Mouse (Mus musculus) hindbrain, embryonic 14.5 days (tissue): ENCODE data around the gene Dip2b. TPM values are rescaled to one million over a fixed set of nuclear protein-coding genes. Genes with fewer than 3 reads are reported as not detected.

Source experiments
- ATAC-seq: fragments of 200-750 bp; cut with Nextera tagmentation; 2 replicates; pipeline ENCODE4 v1.8.0; 2017; ENCODE audit warnings: moderate number of reproducible peaks, mild to moderate bottlenecking, moderate TSS enrichment, moderate library complexity; ENCODE audit not compliant: low FRiP score
- DNase-seq: peaks from one replicate; pipeline ENCODE4 v3.0.0-alpha.2; 2015; ENCODE audit warnings: low spot score
- H3K27ac ChIP-seq: fragments of 300-500 bp; sonication (generic); 2 replicates; pipeline ENCODE4 v1.5.1; 2014; ENCODE audit warnings: mild to moderate bottlenecking, moderate library complexity
- H3K27me3 ChIP-seq: fragments of 300-500 bp; sonication (generic); 2 replicates; pipeline ENCODE4 v1.6.1; 2014; ENCODE audit warnings: mild to moderate bottlenecking, low read length, mixed read lengths; ENCODE audit not compliant: control insufficient read depth, insufficient read depth
- H3K36me3 ChIP-seq: fragments of 300-500 bp; sonication (generic); replicated peaks from 2 replicates; pipeline ENCODE4 v1.6.1; 2014; ENCODE audit not compliant: control insufficient read depth, insufficient read depth
- H3K4me1 ChIP-seq: fragments of 300-500 bp; sonication (generic); replicated peaks from 2 replicates; pipeline ENCODE4 v1.6.1; 2014; ENCODE audit warnings: antibody characterized with exemption, low read length, mixed read lengths; ENCODE audit not compliant: control insufficient read depth, insufficient read depth
- H3K4me2 ChIP-seq: fragments of 300-500 bp; sonication (generic); replicated peaks from 2 replicates; pipeline ENCODE4 v1.6.1; 2014; ENCODE audit warnings: mild to moderate bottlenecking, moderate library complexity
- H3K4me3 ChIP-seq: fragments of 300-500 bp; sonication (generic); replicated peaks from 2 replicates; pipeline ENCODE4 v1.5.1; 2014; ENCODE audit warnings: mild to moderate bottlenecking, low read length
- H3K9ac ChIP-seq: fragments of 300-500 bp; sonication (generic); 2 replicates; pipeline ENCODE4 v1.6.1; 2014
- H3K9me3 ChIP-seq: fragments of 300-500 bp; sonication (generic); 2 replicates; pipeline ENCODE4 v1.6.1; 2016; ENCODE audit warnings: low read length; ENCODE audit not compliant: control insufficient read depth
- WGBS: fragments of 180-500 bp; shearing (Covaris S2); extraction: QIAGEN DNeasy Blood & Tissue Kit; methylation state at CpG from one replicate; pipeline ENCODE4 v1.1.7; 2014; 5-methylcytosine and 5-hydroxymethylcytosine counted together
- polyA plus RNA-seq: library from polyadenylated mRNA; unstranded; fragments of >200 nt; fragmentation: Nextera tagmentation; extraction: Ambion mirVana; gene quantifications from 2 replicates; pipeline ENCODE4 v1.2.1, GENCODE M21; 2014

Gene Dip2b
- polyA plus RNA-seq, 1 experiment from 2014 or later = 27.8 TPM

DNA sequence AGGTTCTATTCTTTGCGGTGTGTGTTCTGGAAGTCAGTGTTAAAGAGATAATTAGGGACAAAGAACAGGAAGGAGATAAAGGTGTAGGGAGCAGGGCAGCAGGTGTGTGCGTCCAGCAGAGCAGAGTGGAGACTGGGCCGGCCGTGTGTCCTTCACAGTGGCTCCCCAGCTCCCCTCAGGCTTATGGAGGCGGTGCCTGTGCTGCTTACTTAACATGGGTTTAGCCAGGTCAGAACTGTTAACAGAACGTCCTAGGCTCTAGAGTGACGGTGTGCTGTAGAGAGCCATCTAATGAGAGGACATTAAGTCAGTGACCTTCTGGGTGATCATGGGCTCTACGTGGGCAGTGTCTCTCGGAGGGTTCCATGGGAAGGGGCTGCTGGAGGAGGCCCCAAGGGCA, 73.4 kb downstream of the Dip2b start:
- Histone ChIP-seq H3K9ac (no peak overlapping the region), H3K4me2 (no peak overlapping the region), H3K4me3 (no peak overlapping the region), H3K27me3 (no peaks in the 10 kb centered on the region), H3K4me1 (peaks cover 10% of the 10 kb centered on the region; the same call in 1 of the 2 replicates), H3K9me3 (no peaks in the 10 kb centered on the region), H3K36me3 (peaks cover 11% of the 10 kb centered on the region; the same call in 1 of the 2 replicates), H3K27ac (no peak overlapping the region)
- DNase-seq (no peak), ATAC-seq (no peak)
- WGBS = 77% methylated on average over 9 of the region's 9 CpGs

DNA sequence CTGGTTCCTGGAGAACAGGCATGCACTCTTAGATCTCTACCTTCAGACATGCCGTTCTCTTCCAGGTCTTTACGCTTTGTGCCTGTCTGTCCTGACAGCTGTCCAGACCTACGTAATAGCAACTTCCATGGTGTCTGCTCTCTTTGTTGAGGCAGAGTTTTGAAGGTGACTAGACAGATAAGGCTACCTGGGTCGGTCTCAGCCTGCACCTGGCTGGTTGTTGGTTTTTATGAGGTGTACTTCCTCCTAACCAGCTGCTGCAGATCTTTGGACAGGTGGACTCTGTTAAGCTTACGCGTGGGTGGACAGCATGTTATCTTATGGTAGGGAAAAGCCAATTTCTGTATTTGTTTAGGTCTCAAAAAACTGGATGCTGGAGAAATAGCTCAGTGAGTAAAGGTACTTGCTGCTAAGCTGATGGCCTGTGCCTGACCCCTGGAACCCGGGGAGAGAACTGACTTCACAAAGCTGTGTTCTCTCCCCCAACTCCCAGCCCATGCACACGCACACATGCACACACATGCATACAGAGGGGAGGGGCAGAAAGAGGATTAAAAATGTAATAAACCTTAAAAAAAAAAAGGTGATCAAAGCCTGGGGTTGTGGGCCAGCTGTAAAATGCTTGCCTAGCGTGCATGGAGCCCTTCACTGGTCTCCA, 74.0 kb downstream of the Dip2b start:
- H3K4me2 ChIP-seq = no peak overlapping the region
- no peaks in the 10 kb centered on the region for H3K9me3 ChIP-seq
- peaks cover 10% of the 10 kb centered on the region; the same call in 1 of the 2 replicates for H3K4me1 ChIP-seq
- no peak for ATAC-seq
- WGBS = 86% methylated on average over 9 of the region's 9 CpGs
- H3K27ac ChIP-seq = no peak overlapping the region
- no peaks in the 10 kb centered on the region for H3K27me3 ChIP-seq
- no peak overlapping the region for H3K4me3 ChIP-seq
- no peak overlapping the region for H3K9ac ChIP-seq
- no peak for DNase-seq
- H3K36me3 ChIP-seq = peaks cover 13% of the 10 kb centered on the region

DNA sequence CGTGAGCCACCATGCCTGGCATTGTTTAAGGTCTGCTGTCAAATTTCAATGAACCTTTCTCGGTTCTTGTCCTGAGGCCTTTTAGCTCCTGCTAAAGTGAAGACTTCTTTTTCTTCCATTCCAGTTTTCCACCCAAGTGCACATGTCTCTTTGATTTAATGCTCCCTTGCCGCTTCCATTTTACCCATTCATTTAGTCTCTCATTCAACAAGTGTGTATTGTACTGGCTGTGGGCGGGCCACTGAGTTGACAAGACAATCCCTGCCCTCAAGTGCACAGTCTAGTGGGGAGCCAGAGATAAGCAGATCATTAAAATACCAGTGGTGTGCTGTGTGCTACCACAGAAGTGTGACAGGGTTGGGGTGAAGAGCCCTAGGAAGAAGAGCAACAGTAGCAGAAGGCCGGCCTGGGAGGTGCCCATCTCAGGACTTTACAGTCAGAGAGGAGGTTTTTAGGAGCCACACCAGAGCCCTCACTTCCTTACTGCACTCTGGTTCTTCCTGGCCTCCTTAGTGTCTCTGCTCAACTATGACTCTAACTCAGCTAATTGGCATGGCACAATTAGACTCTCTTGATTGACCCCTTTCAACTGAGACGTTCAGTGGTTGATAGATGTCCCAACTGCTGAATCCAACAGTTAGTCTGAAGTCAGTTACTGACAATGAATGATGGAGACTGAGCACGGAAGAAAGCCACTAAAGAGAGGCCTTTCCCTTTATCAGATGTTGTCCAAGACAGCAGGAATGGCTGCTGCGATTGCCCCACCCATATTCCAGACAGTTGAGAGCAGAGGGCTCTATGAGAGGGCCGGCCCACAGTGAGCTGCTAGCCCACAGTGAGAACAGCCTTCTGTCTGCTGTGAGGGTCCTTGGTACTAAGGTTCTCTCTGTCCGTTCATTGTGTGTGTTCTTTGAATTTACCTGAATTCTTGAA, 75.1 kb downstream of the Dip2b start:
- Histone ChIP-seq H3K9ac (no peak overlapping the region), H3K4me2 (no peak overlapping the region), H3K4me1 (peaks cover 10% of the 10 kb centered on the region; the same call in 1 of the 2 replicates), H3K4me3 (no peak overlapping the region), H3K9me3 (no peaks in the 10 kb centered on the region), H3K36me3 (peaks cover 24% of the 10 kb centered on the region), H3K27ac (no peak overlapping the region), H3K27me3 (no peaks in the 10 kb centered on the region)
- 33% methylated on average over 10 of the region's 10 CpGs for WGBS
- ATAC-seq (peak; percentile 31; the same call in 1 of the 2 replicates), DNase-seq (no peak)

DNA sequence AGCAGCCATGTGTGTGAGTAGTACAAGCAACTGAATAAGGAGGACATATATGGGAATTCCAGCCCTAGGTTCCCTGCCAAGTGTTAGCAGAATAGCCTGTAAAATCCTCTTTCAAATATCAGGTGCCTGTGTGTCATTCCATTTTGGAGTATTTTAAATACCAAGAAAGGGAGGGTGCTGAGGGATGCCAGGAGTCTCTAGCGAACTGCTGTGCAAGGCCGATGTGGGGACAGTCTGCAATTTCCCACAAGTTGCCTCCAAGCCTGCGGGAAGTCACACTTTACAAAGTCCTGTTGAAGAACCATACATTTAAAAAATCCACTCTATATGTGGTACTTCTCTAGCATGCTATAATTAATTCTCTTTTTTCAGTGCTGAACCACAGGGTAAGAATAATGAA, 77.0 kb downstream of the Dip2b start:
- peaks cover 31% of the 10 kb centered on the region for H3K36me3 ChIP-seq
- H3K9ac ChIP-seq = no peak overlapping the region
- H3K4me1 ChIP-seq = peaks cover 10% of the 10 kb centered on the region; the same call in 1 of the 2 replicates
- H3K27ac ChIP-seq = no peak overlapping the region
- no peaks in the 10 kb centered on the region for H3K9me3 ChIP-seq
- no peak for ATAC-seq
- no peak overlapping the region for H3K4me2 ChIP-seq
- DNase-seq = no peak
- no peak overlapping the region for H3K4me3 ChIP-seq
- H3K27me3 ChIP-seq = no peaks in the 10 kb centered on the region
- WGBS = 97% methylated on average over 3 of the region's 3 CpGs

DNA sequence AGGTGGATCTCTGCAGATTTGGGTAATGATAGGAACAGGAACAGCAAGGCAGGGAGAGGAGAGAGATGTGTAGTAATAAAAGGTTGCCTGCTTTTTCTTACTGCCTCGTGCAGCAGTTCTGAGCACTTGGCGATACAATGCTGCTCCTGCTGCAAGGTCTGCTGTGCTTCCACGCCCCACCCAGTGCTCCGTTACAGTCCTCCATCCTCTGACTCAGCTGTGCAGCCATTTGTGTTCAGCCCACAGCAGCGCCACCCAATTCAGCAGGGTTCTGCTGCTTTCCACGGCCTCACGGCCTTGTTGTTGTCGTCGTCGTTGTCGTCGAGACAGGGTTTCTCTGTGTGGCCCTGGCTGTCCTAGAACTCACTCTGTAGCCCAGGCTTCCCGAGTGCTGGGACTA, 77.9 kb downstream of the Dip2b start:
- ATAC-seq (no peak), DNase-seq (no peak)
- H3K4me1 ChIP-seq = peaks cover 10% of the 10 kb centered on the region; the same call in 1 of the 2 replicates
- H3K4me3 ChIP-seq = no peak overlapping the region
- no peaks in the 10 kb centered on the region for H3K9me3 ChIP-seq
- WGBS = 90% methylated on average over 13 of the region's 13 CpGs
- H3K27me3 ChIP-seq = no peaks in the 10 kb centered on the region
- no peak overlapping the region for H3K9ac ChIP-seq
- peaks cover 31% of the 10 kb centered on the region for H3K36me3 ChIP-seq
- H3K4me2 ChIP-seq = no peak overlapping the region
- H3K27ac ChIP-seq = no peak overlapping the region

DNA sequence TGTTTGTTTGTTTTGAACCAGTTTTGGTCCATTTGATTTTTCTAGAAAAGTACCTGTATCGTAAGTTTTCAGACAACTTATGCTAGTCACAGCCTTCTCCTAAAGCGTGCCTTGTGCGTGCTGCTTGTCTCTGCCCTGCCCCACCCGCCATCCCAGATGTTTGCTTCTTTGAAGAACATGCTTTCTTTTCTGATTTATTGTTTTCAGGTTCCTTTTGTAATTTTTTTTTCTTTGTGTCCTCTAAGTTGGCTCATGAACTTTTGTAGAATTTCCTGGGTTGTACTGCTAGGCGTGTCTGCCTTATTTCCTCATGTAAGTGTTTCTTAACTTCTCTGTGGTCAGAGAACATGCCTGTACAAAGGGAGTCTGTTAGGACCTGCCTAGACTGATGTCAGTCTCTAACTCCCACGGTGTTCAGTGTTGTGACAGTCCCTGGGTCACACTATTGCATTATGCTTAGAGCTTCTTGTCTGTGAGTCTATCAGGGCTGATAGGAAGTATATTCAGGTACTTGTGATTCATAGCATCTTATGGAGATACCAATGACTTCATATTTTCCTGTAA, 80.8 kb downstream of the Dip2b start:
- H3K4me1 ChIP-seq = no peaks in the 10 kb centered on the region
- H3K27ac ChIP-seq = no peak overlapping the region
- no peak overlapping the region for H3K9ac ChIP-seq
- no peak overlapping the region for H3K4me2 ChIP-seq
- no peak for DNase-seq
- H3K9me3 ChIP-seq = no peaks in the 10 kb centered on the region
- 87% methylated on average over 6 of the region's 6 CpGs for whole genome bisulfite sequencing
- H3K4me3 ChIP-seq = no peak overlapping the region
- no peaks in the 10 kb centered on the region for H3K27me3 ChIP-seq
- peaks cover 31% of the 10 kb centered on the region for H3K36me3 ChIP-seq
- ATAC-seq = no peak

DNA sequence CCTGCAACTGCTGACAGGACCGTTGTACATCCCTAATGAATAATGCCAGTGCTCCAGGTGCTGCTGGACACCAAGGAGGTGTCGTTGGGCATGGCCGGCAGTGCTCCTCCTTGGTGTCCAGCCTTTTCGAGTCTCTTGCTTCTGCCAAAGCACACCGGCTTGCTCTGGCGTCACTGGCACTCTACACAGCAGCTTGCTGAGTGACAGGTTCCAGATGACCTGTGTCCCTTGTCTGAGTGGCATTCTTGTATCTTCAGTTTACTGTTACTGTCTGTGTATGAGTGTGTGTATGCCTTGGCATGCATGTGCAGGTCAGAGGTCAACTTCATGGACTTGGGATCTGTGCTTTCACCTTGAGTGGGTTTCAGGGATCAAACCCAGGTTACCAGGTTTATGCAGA, 83.0 kb downstream of the Dip2b start:
- WGBS = 89% methylated on average over 6 of the region's 6 CpGs
- no peak for ATAC-seq

DNA sequence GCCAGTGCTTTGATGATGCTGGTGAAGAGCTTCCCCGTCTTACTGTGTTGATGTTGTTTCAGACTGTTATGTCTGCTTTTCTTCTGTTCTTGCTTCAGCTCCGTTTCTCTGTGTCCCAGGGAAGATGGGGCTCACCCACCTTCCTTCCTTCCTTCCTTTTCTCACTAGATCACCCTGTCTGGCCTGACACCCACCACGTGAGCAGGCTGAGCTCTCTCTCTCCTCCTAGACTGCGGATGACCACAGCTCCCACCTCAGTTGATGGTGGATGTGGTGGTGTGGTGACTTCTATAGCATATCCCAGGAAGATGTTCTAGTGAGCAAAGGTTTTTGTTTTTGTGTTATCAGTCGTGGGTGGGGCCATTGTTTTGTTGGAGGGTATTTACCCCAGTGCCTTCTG, 85.4 kb downstream of the Dip2b start:
- no peak overlapping the region for H3K4me2 ChIP-seq
- peaks cover 9% of the 10 kb centered on the region; the same call in 1 of the 2 replicates for H3K4me1 ChIP-seq
- DNase-seq (no peak), ATAC-seq (no peak)
- no peak overlapping the region for H3K4me3 ChIP-seq
- 70% methylated on average over 5 of the region's 5 CpGs for WGBS
- H3K36me3 ChIP-seq = peaks cover 4% of the 10 kb centered on the region; the same call in 1 of the 2 replicates
- H3K27ac ChIP-seq = no peak overlapping the region
- H3K9ac ChIP-seq = no peak overlapping the region
- no peaks in the 10 kb centered on the region for H3K9me3 ChIP-seq
- H3K27me3 ChIP-seq = no peaks in the 10 kb centered on the region

More for the DNA sequence above, 83.0 kb downstream of the Dip2b start:
- H3K4me3 ChIP-seq = no peak overlapping the region
- DNase-seq = no peak
- no peaks in the 10 kb centered on the region for H3K27me3 ChIP-seq
- no peaks in the 10 kb centered on the region for H3K9me3 ChIP-seq
- no peak overlapping the region for H3K27ac ChIP-seq
- peaks cover 25% of the 10 kb centered on the region for H3K36me3 ChIP-seq
- no peak overlapping the region for H3K9ac ChIP-seq
- peaks cover 5% of the 10 kb centered on the region; the same call in 1 of the 2 replicates for H3K4me1 ChIP-seq
- H3K4me2 ChIP-seq = no peak overlapping the region

DNA sequence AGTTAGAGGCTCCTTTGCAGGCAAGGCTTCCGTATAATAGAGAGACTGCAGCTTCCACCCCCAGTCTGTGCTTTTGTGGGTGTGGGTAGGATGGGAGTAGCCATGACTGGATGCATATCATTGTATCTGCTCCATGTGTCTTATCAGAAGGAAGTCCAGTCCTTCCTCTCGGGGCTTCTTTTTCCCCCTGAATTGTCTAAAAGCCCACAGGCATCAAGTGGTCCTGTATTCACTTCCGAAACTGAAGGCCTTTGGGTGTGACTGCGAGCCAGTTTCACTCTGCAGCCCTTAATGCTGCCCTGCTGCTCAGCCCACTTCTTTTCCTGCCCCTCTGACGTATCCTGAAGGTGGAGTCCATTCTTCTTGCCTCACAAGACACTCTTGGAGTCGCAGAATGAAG, 86.8 kb downstream of the Dip2b start:
- no peak overlapping the region for H3K9ac ChIP-seq
- no peak overlapping the region for H3K4me3 ChIP-seq
- no peak overlapping the region for H3K4me2 ChIP-seq
- 84% methylated on average over 6 of the region's 6 CpGs for WGBS
- no peaks in the 10 kb centered on the region for H3K27me3 ChIP-seq
- no peaks in the 10 kb centered on the region; the same call in 1 of the 2 replicates for H3K36me3 ChIP-seq
- no peak for DNase-seq
- ATAC-seq = no peak
- H3K27ac ChIP-seq = no peak overlapping the region
- no peaks in the 10 kb centered on the region for H3K9me3 ChIP-seq
- peaks cover 9% of the 10 kb centered on the region; the same call in 1 of the 2 replicates for H3K4me1 ChIP-seq
